Mouse (Mus musculus): ENCODE measurements at regions not wholly inside any gene's neighbourhood (a gene's known extent, or its start where the extent isn't known, plus 50 kb on each side); places are given as distances from the start of the nearest gene placed in this dataset.
"Not testable (repeated sequence)": the region's sequence is repeated elsewhere in the genome, so short reads cannot be mapped to it uniquely, and the experiment has no call there.

- DNase-seq (ENCODE audit: low spot score): no peak
These were observed 285.1 kb upstream of the Ubash3b start for GRCm38 (mm10) chr9:41446431-41447203.

GRCm38 (mm10) chr9:41442418-41442817 is 280.9 kb upstream of the Ubash3b start:
- no peak for DNase-seq (ENCODE audit: low spot score)

DNA sequence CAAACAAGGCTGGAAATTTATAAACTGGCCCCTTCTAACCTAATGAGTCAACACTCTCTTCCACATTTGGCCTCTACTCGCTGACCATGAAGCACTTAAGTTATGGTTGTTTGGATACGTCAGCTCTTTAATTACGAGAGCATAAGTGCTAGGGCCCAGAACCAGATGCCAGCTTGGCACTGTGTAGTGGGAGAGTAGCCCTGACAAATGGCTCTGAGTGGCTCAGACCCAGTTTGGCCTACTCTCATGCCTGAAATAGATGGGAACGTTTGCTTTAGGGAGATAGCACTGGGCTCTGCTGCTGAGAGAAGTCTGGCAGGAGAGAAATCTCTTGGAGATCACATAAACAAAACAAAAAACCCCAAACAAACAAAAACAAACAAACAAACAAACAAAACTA is 278.5 kb upstream of the Ubash3b start:
- no peak for DNase-seq (ENCODE audit: low spot score)

- no peak for DNase-seq (ENCODE audit: low spot score)
These were observed 276.6 kb upstream of the Ubash3b start for GRCm38 (mm10) chr9:41438141-41438540.

GRCm38 (mm10) chr9:41430391-41431343 is 269.2 kb upstream of the Ubash3b start:
- DNase-seq (ENCODE audit: low spot score): no peak

- DNase-seq (ENCODE audit: low spot score): no peak
These were observed 268.4 kb upstream of the Ubash3b start for GRCm38 (mm10) chr9:41429711-41430390.

DNA sequence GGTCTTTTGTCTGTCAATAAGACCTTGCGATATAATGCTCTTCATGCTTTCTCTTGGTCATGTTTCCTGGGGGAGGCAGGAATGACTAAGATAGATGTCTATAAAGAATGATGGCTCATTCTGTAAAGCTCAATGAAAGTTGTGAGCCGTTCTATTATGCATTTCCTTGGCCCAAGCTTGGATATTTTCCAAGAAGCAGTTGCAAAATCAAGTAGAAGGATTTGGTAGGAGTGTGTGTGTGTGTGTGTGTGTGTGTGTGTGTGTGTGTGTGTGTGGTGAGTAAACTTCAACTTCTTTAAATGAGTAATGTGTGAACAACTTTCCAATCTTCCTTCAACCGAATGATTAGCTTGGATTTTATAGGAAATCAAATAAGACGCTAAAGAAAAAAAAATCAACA is 267.7 kb upstream of the Ubash3b start:
- no peak for DNase-seq (ENCODE audit: low spot score)

DNA sequence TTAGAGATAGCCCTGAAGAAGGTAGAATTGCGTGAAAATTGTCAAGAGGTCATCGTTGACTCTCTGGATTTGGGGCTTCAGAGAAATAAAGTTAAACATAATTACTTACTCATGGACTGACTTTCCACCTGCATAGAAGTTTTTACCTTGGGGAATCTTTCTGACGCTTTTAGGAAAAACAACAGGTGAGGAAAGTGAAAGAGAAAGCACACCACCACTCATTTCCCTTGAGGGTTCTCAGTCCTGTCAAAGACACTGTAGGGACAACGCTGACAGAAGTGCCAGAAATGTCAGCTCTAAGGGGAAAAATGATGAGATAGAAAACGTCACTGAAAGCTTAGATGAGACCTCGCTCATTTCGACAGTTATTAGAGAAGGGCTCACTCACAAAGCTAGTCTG is 265.2 kb upstream of the Ubash3b start:
- no peak for DNase-seq (ENCODE audit: low spot score)

GRCm38 (mm10) chr9:41425225-41425624 is 263.7 kb upstream of the Ubash3b start:
- DNase-seq (ENCODE audit: low spot score): no peak

- DNase-seq (ENCODE audit: low spot score): no peak
These were observed 252.3 kb upstream of the Ubash3b start for GRCm38 (mm10) chr9:41413791-41414190.

- not testable (repeated sequence) for DNase-seq (ENCODE audit: low spot score)
These were observed 251.6 kb upstream of the Ubash3b start for GRCm38 (mm10) chr9:41413091-41413490.

DNA sequence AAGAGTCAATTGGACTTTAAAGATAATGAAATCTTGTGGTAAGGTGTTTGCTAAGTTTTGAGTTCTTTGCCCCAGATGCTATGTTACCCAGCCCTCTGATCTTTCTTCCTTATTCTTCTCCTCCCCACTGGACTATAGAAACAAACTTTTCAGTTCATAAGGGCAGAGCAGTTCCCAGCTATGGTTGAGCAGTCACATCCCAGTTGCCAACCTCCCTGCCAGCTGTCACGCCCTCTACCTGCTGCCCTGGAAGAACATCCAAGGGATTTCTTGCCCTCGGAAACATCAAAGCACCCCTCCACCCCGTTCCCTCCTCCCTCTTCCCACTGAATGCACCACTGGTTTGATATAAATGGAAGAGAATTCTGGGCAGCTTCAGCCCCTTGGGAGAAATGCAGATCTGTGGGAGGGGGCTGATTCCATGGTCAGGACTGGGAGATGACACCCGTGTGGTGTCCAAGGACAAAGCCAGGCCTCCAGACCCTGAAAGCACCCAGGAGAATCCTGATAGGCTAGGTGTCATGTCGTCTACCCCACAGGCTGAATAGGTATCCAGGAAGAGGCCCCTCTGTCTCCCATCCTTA is 250.8 kb upstream of the Ubash3b start:
- DNase-seq (ENCODE audit: low spot score): no peak

DNA sequence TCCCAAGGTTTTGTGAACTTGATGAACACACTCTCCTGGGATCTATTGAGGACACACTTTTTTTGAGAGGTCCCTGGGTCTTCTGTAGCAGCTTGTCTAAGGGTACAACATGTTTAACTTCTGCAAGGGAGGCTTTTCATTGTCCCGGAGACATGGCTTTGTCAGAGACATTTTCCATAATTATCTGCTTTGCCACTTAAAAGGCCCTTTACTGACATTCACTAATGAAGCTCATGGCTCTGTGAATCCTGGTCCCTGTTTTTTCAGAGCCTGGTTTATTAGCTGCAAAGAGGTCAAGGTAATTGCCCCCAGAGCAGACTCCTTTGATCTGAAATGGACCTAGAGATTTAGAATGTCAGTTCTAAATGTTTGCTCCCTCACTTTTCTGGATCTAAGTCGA is 246.8 kb upstream of the Ubash3b start:
- DNase-seq (ENCODE audit: low spot score): no peak

DNA sequence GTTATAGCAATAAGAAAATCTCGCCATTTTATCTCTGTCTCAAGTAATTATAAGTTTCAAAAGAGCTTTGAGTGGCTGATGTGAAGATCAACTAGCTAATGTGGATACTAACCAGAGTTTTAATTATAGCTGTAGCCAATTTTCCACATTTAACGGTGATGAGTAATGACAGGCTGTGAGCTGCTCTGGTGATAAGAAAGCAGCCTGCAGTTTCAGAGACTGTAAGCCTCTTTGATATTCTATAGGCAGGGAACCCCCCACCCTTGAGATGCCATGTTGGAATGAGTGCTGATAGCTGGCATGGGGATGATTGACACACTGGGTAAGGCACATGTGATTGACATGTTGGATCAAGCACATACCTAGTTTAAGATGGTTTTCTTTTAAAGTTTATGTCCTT is 245.6 kb upstream of the Ubash3b start:
- no peak for DNase-seq (ENCODE audit: low spot score)

- DNase-seq (ENCODE audit: low spot score): no peak
These were observed 241.4 kb upstream of the Ubash3b start for GRCm38 (mm10) chr9:41402942-41403341.

DNA sequence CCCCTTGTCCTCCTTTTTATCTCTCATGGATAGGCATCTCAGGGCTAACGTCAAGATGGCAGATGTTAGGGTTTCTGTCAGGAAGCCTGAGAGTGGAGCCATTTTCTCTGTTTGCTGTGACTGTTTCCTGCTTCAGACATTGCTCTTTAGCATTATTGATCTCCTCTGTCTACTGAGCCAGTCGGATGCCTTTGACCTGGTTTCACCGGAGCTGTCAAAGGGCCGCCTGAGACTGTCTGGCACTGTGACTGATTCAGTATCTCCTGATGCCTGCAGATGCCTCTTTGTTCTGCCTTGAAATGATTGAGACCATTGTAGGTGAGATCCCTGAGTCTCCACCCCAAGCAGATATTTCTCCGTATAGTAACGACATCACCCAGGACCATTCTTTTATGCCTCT is 239.5 kb upstream of the Ubash3b start:
- no peak for DNase-seq (ENCODE audit: low spot score)

DNA sequence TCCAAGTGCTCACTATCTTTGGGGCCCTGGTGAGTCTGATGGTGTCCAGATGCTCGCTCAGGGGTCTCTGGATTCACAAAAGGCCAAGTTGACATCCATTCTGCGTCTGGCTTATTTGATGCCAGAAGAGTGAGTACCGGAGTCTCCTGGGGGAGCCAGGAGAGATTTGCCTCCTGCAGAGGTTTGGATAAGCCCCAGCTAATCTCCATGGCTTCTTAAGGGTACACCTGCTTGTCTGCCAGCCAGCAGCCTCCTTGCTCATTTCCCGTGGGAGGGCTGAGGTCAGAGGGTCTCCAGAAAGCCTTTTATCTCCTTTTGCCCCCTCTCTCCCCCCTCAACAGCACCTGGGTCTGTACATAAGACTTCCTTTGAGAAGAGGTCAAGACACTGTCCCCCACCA is 234.0 kb upstream of the Ubash3b start:
- no peak for DNase-seq (ENCODE audit: low spot score)

DNA sequence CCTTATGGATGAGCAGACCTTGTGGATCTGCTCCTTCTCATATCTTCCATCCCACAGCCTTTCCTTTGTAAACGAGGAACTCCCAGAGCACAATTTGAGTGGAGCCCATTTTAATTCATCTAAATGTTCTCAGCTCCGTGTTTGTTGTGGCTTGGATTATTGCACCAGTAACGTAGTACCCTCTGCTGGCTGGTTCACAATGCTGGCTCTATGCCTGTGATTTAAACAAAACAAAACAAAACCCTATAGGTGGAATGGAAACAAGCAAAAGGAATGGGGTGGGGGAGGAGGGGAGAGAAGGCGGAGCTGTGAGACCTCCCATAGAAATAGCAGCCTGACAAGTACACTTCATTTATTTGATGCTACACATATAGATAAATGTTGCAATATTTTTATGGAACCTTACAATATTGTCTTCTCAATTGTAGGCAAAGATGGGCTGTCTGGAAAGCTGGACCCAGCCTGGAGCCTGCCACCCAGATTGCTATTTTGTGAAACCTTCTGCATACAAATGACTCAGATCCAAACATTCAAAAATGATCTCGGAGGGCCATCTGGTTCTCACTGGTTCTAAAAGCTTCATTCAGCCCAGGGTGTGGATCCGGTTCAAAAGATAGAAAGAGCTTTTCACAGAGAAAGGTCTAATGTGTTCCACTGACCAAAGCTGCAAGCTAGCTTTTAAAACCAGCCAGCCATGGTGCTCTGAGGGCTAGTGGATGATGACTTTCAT is 230.3 kb upstream of the Ubash3b start:
- no peak for DNase-seq (ENCODE audit: low spot score)

GRCm38 (mm10) chr9:41379283-41379682 is 217.8 kb upstream of the Ubash3b start:
- DNase-seq (ENCODE audit: low spot score): no peak

DNA sequence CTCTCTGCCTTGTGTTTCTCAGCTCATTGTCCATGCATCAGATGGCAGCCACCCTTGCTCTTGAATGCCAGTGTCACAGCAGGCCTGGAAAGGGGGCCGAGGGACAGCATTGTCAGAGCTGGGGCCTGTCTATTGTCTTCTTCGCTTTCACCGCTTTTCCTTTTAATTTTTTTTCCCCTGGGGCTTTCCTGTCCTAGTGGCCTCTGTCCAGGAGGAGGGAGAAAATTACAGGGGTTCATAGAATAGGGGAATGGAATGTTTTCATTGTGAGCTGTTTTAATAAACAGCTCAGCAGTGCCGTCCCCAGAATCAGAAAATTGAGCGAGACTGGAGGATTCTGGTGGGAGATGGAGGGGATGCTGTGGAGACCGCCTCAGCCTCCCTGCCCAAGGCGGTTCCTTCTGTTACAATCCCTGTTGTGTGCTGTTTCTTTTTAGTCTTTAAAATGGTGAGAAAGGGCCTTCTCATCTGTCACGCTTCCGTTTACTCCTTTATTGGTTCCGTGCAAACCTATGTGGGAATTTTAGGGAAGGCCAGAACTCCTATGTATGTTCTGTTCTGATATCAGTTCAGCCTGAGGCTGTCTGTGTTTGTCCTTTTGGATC is 217.2 kb upstream of the Ubash3b start:
- no peak for DNase-seq (ENCODE audit: low spot score)

Measured in ovary, postnatal 10 days (tissue).